7 mouse cellular contexts compared by ENCODE assay signal in the genomic region with DNA sequence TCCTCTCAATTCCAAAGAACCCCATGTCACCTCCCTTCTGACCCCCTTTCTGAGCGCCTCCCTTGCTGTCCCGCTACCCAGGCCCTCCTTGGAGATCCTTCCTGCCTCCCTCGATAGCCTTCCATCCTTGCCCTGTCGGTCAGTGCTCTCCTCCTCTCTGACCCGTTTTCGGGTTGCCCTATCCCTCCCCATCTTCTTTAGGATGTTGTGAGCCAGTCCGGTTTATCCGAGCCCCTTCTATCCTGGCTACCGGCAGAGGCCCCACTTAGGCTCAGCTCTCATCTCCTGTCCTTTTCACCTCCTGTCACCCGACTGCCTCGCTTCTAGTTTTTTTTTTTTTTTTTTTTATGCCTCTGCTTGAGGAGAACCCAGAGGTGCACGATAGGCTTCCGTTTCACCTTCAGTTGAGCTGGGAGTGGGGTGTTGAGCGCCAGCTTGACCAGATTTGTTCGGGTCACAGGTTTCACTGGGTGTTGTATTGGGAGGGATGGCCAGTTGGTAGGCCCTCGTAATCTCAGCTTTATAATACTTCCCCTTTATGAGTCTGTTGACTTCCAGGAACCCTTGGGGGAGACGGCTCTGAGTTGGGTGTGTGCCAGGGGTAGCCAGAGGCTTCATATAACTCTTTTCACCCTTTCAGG. TPM values are rescaled to one million over a fixed set of nuclear protein-coding genes. Genes with fewer than 3 reads are reported as not detected.
DNase-seq lines count a peak whose midpoint lies in the region; ATAC-seq and TF ChIP-seq lines count a peak whose summit lies in the region.

No protein-coding gene starts in this region.

- peaks cover 5% of the 10 kb centered on the region for H3K36me3 ChIP-seq in C2C12 (ENCODE audit: control insufficient read depth, insufficient read depth)
- peaks cover 5% of the 10 kb centered on the region; the same call in 1 of the 2 replicates for H3K36me3 ChIP-seq in embryonic facial prominence, embryonic 12.5 days
- H3K36me3 ChIP-seq in limb, embryonic 15.5 days, result peaks cover 17% of the 10 kb centered on the region
- no peaks in the 10 kb centered on the region for H3K36me3 ChIP-seq in midbrain, embryonic 16.5 days (ENCODE audit: control insufficient read depth, insufficient read depth, low read length)

- no peaks in the 10 kb centered on the region for H3K9me3 ChIP-seq in embryonic facial prominence, embryonic 12.5 days
- no peaks in the 10 kb centered on the region for H3K9me3 ChIP-seq in limb, embryonic 15.5 days
- H3K9me3 ChIP-seq in midbrain, embryonic 16.5 days (replicated peaks; ENCODE audit: control insufficient read depth, low read length, poor library complexity, severe bottlenecking), result no peaks in the 10 kb centered on the region

- peaks cover 56% of the 10 kb centered on the region for H3K79me2 ChIP-seq in C2C12 (ENCODE audit: control insufficient read depth, insufficient read depth)

- peak overlapping the region; percentile 97 for H3K4me3 ChIP-seq in C2C12 (ENCODE audit: insufficient read depth, poor library complexity, severe bottlenecking)
- H3K4me3 ChIP-seq in embryonic facial prominence, embryonic 12.5 days, result peak overlapping the region; percentile 77
- H3K4me3 ChIP-seq in limb, embryonic 15.5 days, result peak overlapping the region; percentile 80
- H3K4me3 ChIP-seq in midbrain, embryonic 16.5 days (ENCODE audit: low read depth, low read length), result peak overlapping the region; percentile 78

- peak overlapping the region; percentile 88 for H3K27ac ChIP-seq in embryonic facial prominence, embryonic 12.5 days
- H3K27ac ChIP-seq in limb, embryonic 15.5 days, result peak overlapping the region; percentile 90
- peak overlapping the region; percentile 43; the same call in 1 of the 2 replicates for H3K27ac ChIP-seq in midbrain, embryonic 16.5 days (ENCODE audit: low read length)

- peak overlapping the region; percentile 84 for H3ac ChIP-seq in C2C12 (ENCODE audit: control insufficient read depth, insufficient read length, low read depth)

- peak overlapping the region; percentile 63 for H3K4me2 ChIP-seq in embryonic facial prominence, embryonic 12.5 days (replicated peaks)
- H3K4me2 ChIP-seq in limb, embryonic 15.5 days, result peak overlapping the region; percentile 76
- peak overlapping the region; percentile 85 for H3K4me2 ChIP-seq in midbrain, embryonic 16.5 days (ENCODE audit: low read length)

- DNase-seq in 416B (ENCODE audit: low read depth), result peak; percentile 82
- DNase-seq in layer of hippocampus, postnatal 10 days (ENCODE audit: low spot score in 2 of 2), result no peak

- no peak for TF ChIP-seq CTCF in C2C12 (IDR thresholded peaks at IDR 0.05; ENCODE audit: control insufficient read depth, insufficient read depth, insufficient read length)

- peaks cover 39% of the 10 kb centered on the region for H3K79me3 ChIP-seq in C2C12 (ENCODE audit: low read depth)

- ATAC-seq in embryonic facial prominence, embryonic 12.5 days (ENCODE audit: insufficient number of reproducible peaks, insufficient read depth, low FRiP score, low TSS enrichment), result no peak
- peak; percentile 27 to 39; a peak in 1 of 4 replicates for ATAC-seq in hematopoietic stem cell, adult 5-6 weeks (replicated peaks in 1 of 2; ENCODE audit: insufficient read depth in 1 of 2, low FRiP score in 2 of 2, low TSS enrichment in 1 of 2, low read depth in 1 of 2, poor library complexity in 2 of 2, severe bottlenecking in 2 of 2)
- peak; percentile 21; the same call in 1 of the 2 replicates for ATAC-seq in limb, embryonic 15.5 days (ENCODE audit: insufficient number of reproducible peaks, low FRiP score, low TSS enrichment, low read depth)
- ATAC-seq in midbrain, embryonic 16.5 days, result no peak

- no peaks in the 10 kb centered on the region for H3K27me3 ChIP-seq in C2C12 (ENCODE audit: control insufficient read depth, insufficient read depth, insufficient read length)
- H3K27me3 ChIP-seq in embryonic facial prominence, embryonic 12.5 days, result no peaks in the 10 kb centered on the region
- H3K27me3 ChIP-seq in limb, embryonic 15.5 days, result no peaks in the 10 kb centered on the region
- H3K27me3 ChIP-seq in midbrain, embryonic 16.5 days (ENCODE audit: control insufficient read depth, insufficient read depth, low read depth, low read length), result no peaks in the 10 kb centered on the region

- WGBS in embryonic facial prominence, embryonic 12.5 days, result 6% methylated on average over 17 of the region's 17 CpGs
- WGBS in limb, embryonic 15.5 days, result 2% methylated on average over 16 of the region's 17 CpGs
- 5% methylated on average over 17 of the region's 17 CpGs for WGBS in midbrain, embryonic 16.5 days

- H3K4me1 ChIP-seq in embryonic facial prominence, embryonic 12.5 days, result peaks cover 10% of the 10 kb centered on the region; the same call in 1 of the 2 replicates
- peaks cover 41% of the 10 kb centered on the region for H3K4me1 ChIP-seq in limb, embryonic 15.5 days
- H3K4me1 ChIP-seq in midbrain, embryonic 16.5 days (ENCODE audit: control insufficient read depth, insufficient read depth, low read length), result peaks cover 9% of the 10 kb centered on the region; the same call in 1 of the 2 replicates

- peak overlapping the region; percentile 88 for H3K9ac ChIP-seq in embryonic facial prominence, embryonic 12.5 days
- H3K9ac ChIP-seq in limb, embryonic 15.5 days, result peak overlapping the region; percentile 94
- peak overlapping the region; percentile 81 for H3K9ac ChIP-seq in midbrain, embryonic 16.5 days (ENCODE audit: low read depth, low read length)

TF ChIP-seq in C2C12, 6 proteins besides CTCF, POLR2A, EP300 and RAD21:
- TF ChIP-seq CEBPB (IDR thresholded peaks at IDR 0.05; ENCODE audit: low read depth) (no peak), USF1 (IDR thresholded peaks at IDR 0.05; ENCODE audit: low read depth) (no peak), MAX (IDR thresholded peaks at IDR 0.05) (no peak), MYOG (IDR thresholded peaks at IDR 0.05; ENCODE audit: control insufficient read depth, extremely low read depth, insufficient read length) (no peak), MYOD1 (IDR thresholded peaks at IDR 0.05; ENCODE audit: control insufficient read depth, insufficient read length, low read depth) (no peak), FOSL1 (IDR thresholded peaks at IDR 0.05; ENCODE audit: insufficient read depth, low read length, poor library complexity, severe bottlenecking) (no peak)

RNA-seq across cellular contexts. Expression of a gene that starts 0.7 kb away (rescaled TPM):
- 24.7 TPM for polyA plus RNA-seq in C2C12 (2012; fragmentation: generic; extraction: Trizol)
- 2.5 and 3.2 TPM in 2 replicates for polyA plus RNA-seq in embryonic facial prominence, embryonic 12.5 days (2016; fragmentation: Nextera tagmentation; extraction: Ambion mirVana)
- 2.2 and 3.8 TPM in 2 replicates for total RNA-seq in hematopoietic stem cell, adult 5-6 weeks (2017)
- polyA plus RNA-seq in limb, embryonic 15.5 days (2015; fragmentation: Nextera tagmentation; extraction: Ambion mirVana), result 3.4 and 3.6 TPM in 2 replicates
- polyA plus RNA-seq in midbrain, embryonic 16.5 days (2015; fragmentation: Nextera tagmentation; extraction: Ambion mirVana), result 1.2 and 1.6 TPM in 2 replicates
- total RNA-seq in layer of hippocampus, postnatal 10 days (2021), result 10 to 100 TPM; 25.8 to 29.0 TPM

RNA-seq across cellular contexts. Expression of a gene that starts 25.6 kb away (rescaled TPM):
- polyA plus RNA-seq in C2C12 (2012; fragmentation: generic; extraction: Trizol), result 5.7 TPM
- 9.0 and 9.2 TPM in 2 replicates for polyA plus RNA-seq in embryonic facial prominence, embryonic 12.5 days (2016; fragmentation: Nextera tagmentation; extraction: Ambion mirVana)
- 113 and 137 TPM in 2 replicates for total RNA-seq in hematopoietic stem cell, adult 5-6 weeks (2017)
- polyA plus RNA-seq in limb, embryonic 15.5 days (2015; fragmentation: Nextera tagmentation; extraction: Ambion mirVana), result 19.2 and 20.5 TPM in 2 replicates
- polyA plus RNA-seq in midbrain, embryonic 16.5 days (2015; fragmentation: Nextera tagmentation; extraction: Ambion mirVana), result 6.1 and 6.8 TPM in 2 replicates
- total RNA-seq in layer of hippocampus, postnatal 10 days (2021), result 1 to 10 TPM; 6.4 to 7.1 TPM

RNA-seq across cellular contexts. Expression of a gene that starts 56.3 kb away (rescaled TPM):
- polyA plus RNA-seq in C2C12 (2012; fragmentation: generic; extraction: Trizol), result 21.0 TPM
- polyA plus RNA-seq in embryonic facial prominence, embryonic 12.5 days (2016; fragmentation: Nextera tagmentation; extraction: Ambion mirVana), result 51.9 and 52.8 TPM in 2 replicates
- total RNA-seq in hematopoietic stem cell, adult 5-6 weeks (2017), result 12.9 and 26.0 TPM in 2 replicates
- polyA plus RNA-seq in limb, embryonic 15.5 days (2015; fragmentation: Nextera tagmentation; extraction: Ambion mirVana), result 30.9 and 33.6 TPM in 2 replicates
- 40.4 and 42.1 TPM in 2 replicates for polyA plus RNA-seq in midbrain, embryonic 16.5 days (2015; fragmentation: Nextera tagmentation; extraction: Ambion mirVana)
- total RNA-seq in layer of hippocampus, postnatal 10 days (2021), result 10 to 100 TPM; 76.1 to 80.4 TPM

Comparison
In these comparisons a context has a peak if more than half of its experiments do, and no peak if none do; other contexts are left out.
1. ATAC-seq: peak in hematopoietic stem cell, adult 5-6 weeks (2 of 2) and limb, embryonic 15.5 days (single experiment); none in embryonic facial prominence, embryonic 12.5 days (single experiment) and midbrain, embryonic 16.5 days (single experiment).
2. Peak in every context shown above with its lines, with median percentiles within 50 percentile points of each other: H3K4me3 ChIP-seq, H3K27ac ChIP-seq, H3K4me2 ChIP-seq and H3K9ac ChIP-seq.